Mouse (Mus musculus): ENCODE measurements around the gene Isyna1.

Gene Isyna1

GRCm38 (mm10) chr8:70602139-70602811 lies 8.1 kb downstream of the Isyna1 start:
- no peak for DNase-seq (ENCODE audit: low read depth, low spot score)

- DNase-seq (ENCODE audit: low read depth, low spot score), result no peak
Measured at GRCm38 (mm10) chr8:70604558-70604957, 10.4 kb downstream of the Isyna1 start.

GRCm38 (mm10) chr8:70605871-70606779 lies 12.0 kb downstream of the Isyna1 start:
- DNase-seq (ENCODE audit: low read depth, low spot score), result no peak

- no peak for DNase-seq (ENCODE audit: low read depth, low spot score)
Measured at GRCm38 (mm10) chr8:70606780-70607602, 12.8 kb downstream of the Isyna1 start.

- no peak for DNase-seq (ENCODE audit: low read depth, low spot score)
Measured at GRCm38 (mm10) chr8:70607603-70607897, 13.4 kb downstream of the Isyna1 start.

GRCm38 (mm10) chr8:70607898-70608748 lies 13.9 kb downstream of the Isyna1 start:
- DNase-seq (ENCODE audit: low read depth, low spot score), result peak; percentile 94

GRCm38 (mm10) chr8:70608749-70609367 lies 14.7 kb downstream of the Isyna1 start, which contains the start of gene Ssbp4:
TSS of gene Ssbp4 (minus strand) at chr8:70608872.
- no peak for DNase-seq (ENCODE audit: low read depth, low spot score)

GRCm38 (mm10) chr8:70609368-70609848 lies 15.2 kb downstream of the Isyna1 start:
- DNase-seq (ENCODE audit: low read depth, low spot score), result peak; percentile 96

GRCm38 (mm10) chr8:70609849-70610795 lies 15.9 kb downstream of the Isyna1 start:
- DNase-seq (ENCODE audit: low read depth, low spot score), result peak; percentile 98

- DNase-seq (ENCODE audit: low read depth, low spot score), result peak; percentile 80
Measured at GRCm38 (mm10) chr8:70610796-70611771, 16.9 kb downstream of the Isyna1 start.

- DNase-seq (ENCODE audit: low read depth, low spot score), result peak; percentile 81
Measured at GRCm38 (mm10) chr8:70611849-70612248, 17.7 kb downstream of the Isyna1 start.

- no peak for DNase-seq (ENCODE audit: low read depth, low spot score)
Measured at GRCm38 (mm10) chr8:70613763-70614162, 19.6 kb downstream of the Isyna1 start.

- no peak for DNase-seq (ENCODE audit: low read depth, low spot score)
Measured at GRCm38 (mm10) chr8:70614469-70614868, 20.3 kb downstream of the Isyna1 start.

- no peak for DNase-seq (ENCODE audit: low read depth, low spot score)
Measured at GRCm38 (mm10) chr8:70615281-70615680, 21.1 kb downstream of the Isyna1 start.

- no peak for DNase-seq (ENCODE audit: low read depth, low spot score)
Measured at GRCm38 (mm10) chr8:70615894-70616293, 21.7 kb downstream of the Isyna1 start, which contains the start of gene Lrrc25. TSS of gene Lrrc25 (plus strand) at chr8:70616155.

- DNase-seq (ENCODE audit: low read depth, low spot score), result no peak
Measured at GRCm38 (mm10) chr8:70616645-70617044, 22.5 kb downstream of the Isyna1 start.

- no peak for DNase-seq (ENCODE audit: low read depth, low spot score)
Measured at GRCm38 (mm10) chr8:70617985-70618384, 23.8 kb downstream of the Isyna1 start.

GRCm38 (mm10) chr8:70618888-70619334 lies 24.7 kb downstream of the Isyna1 start:
- peak; percentile 91 for DNase-seq (ENCODE audit: low read depth, low spot score)
